ENCODE assay signal across 8 mouse cellular contexts in the genomic region with DNA sequence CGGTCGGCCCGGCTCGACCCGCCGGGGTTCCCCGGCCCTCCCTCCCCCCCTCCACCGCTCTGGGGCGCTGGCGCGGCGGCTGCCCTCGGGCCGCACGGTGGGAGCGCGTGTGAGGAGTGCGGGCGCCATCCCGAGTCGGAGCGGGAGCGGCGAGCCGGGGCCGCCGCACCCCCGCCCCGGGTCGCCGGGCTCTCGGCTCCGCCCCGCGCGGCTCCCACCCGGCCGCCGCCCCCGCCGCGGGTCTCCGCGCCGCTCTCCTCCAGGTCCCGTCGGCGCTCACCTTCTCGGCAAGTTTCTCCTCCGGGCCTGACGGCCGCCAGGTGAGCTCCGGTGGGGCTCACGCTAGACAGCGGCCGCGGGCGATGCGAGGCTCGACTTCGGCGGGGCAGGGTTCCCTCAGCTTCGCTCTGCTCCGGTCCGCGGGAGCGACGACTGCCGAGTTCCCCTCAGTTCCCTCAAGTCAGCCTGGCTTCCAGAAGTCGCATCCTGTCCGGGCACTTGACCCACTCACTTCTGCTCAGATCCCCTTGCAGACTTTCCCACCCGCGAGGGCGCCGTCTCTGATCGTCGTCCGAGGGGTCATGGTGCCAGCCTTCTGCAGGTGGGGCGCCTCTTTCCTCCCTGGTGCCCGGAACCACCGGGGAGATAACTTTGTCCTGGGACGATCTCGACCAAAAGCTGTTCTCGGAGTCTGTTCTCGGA. TPM values are rescaled to one million over a fixed set of nuclear protein-coding genes. Genes with fewer than 3 reads are reported as not detected.
DNase-seq lines count a peak whose midpoint lies in the region; ATAC-seq lines count a peak whose summit lies in the region.

No protein-coding gene starts in this region.

- H3K36me3 ChIP-seq in embryonic facial prominence, embryonic 15.5 days, result no peaks in the 10 kb centered on the region
- no peaks in the 10 kb centered on the region for H3K36me3 ChIP-seq in midbrain, embryonic 15.5 days (replicated peaks)
- no peaks in the 10 kb centered on the region for H3K36me3 ChIP-seq in stomach, embryonic 16.5 days (ENCODE audit: control insufficient read depth, insufficient read depth, low read length)

- no peaks in the 10 kb centered on the region for H3K9me3 ChIP-seq in embryonic facial prominence, embryonic 15.5 days (replicated peaks)
- no peaks in the 10 kb centered on the region for H3K9me3 ChIP-seq in midbrain, embryonic 15.5 days
- no peaks in the 10 kb centered on the region for H3K9me3 ChIP-seq in stomach, embryonic 16.5 days (replicated peaks; ENCODE audit: control insufficient read depth, low read length)

- ATAC-seq in embryonic facial prominence, embryonic 15.5 days (ENCODE audit: insufficient number of reproducible peaks, low FRiP score, low TSS enrichment, low read depth), result peak; percentile 85
- ATAC-seq in midbrain, embryonic 15.5 days (replicated peaks), result peak; percentile 89
- ATAC-seq in stomach, embryonic 16.5 days (ENCODE audit: insufficient read depth, low FRiP score), result peak; percentile 84

- peak overlapping the region; percentile 87 for H3K4me3 ChIP-seq in embryonic facial prominence, embryonic 15.5 days (replicated peaks)
- H3K4me3 ChIP-seq in midbrain, embryonic 15.5 days, result peak overlapping the region; percentile 63
- H3K4me3 ChIP-seq in stomach, embryonic 16.5 days (replicated peaks; ENCODE audit: low read length), result peak overlapping the region; percentile 91

- peak overlapping the region; percentile 86 for H3K4me2 ChIP-seq in embryonic facial prominence, embryonic 15.5 days (replicated peaks)
- peak overlapping the region; percentile 78 for H3K4me2 ChIP-seq in midbrain, embryonic 15.5 days
- H3K4me2 ChIP-seq in stomach, embryonic 16.5 days (ENCODE audit: low read depth, low read length), result peak overlapping the region; percentile 87

- DNase-seq in adrenal gland, postnatal 14 days, result peak; percentile 55
- DNase-seq in adrenal gland, adult 2 months, result no peak
- DNase-seq in T-cell, adult 2 months (ENCODE audit: low spot score), result peak; percentile 22
- DNase-seq in heart, postnatal 25 days (ENCODE audit: low spot score), result peak; percentile 19
- peak; percentile 56 for DNase-seq in liver

- peaks cover 4% of the 10 kb centered on the region for H3K4me1 ChIP-seq in embryonic facial prominence, embryonic 15.5 days
- H3K4me1 ChIP-seq in midbrain, embryonic 15.5 days, result peaks cover 5% of the 10 kb centered on the region; the same call in 1 of the 2 replicates
- H3K4me1 ChIP-seq in stomach, embryonic 16.5 days (ENCODE audit: control insufficient read depth, insufficient read depth, low read length), result peaks cover 17% of the 10 kb centered on the region

- under 1% methylated on average over 67 of the region's 85 CpGs for WGBS in embryonic facial prominence, embryonic 15.5 days
- under 1% methylated on average over 60 of the region's 85 CpGs for whole genome bisulfite sequencing in midbrain, embryonic 15.5 days
- WGBS in stomach, embryonic 16.5 days, result under 1% methylated on average over 68 of the region's 85 CpGs

- intact Hi-C loops in heart, postnatal 25 days (cut with DNase I), result loop anchor here (5.0 to 10.0 kb wide), 3 partner anchors 78 to 436 kb away; a partner anchor contains a TSS

- H3K9ac ChIP-seq in embryonic facial prominence, embryonic 15.5 days, result peak overlapping the region; percentile 77
- H3K9ac ChIP-seq in midbrain, embryonic 15.5 days, result peak overlapping the region; percentile 60
- peak overlapping the region; percentile 96 for H3K9ac ChIP-seq in stomach, embryonic 16.5 days (ENCODE audit: low read length)

- peak overlapping the region; percentile 80 for H3K27ac ChIP-seq in embryonic facial prominence, embryonic 15.5 days (replicated peaks)
- H3K27ac ChIP-seq in midbrain, embryonic 15.5 days, result no peak overlapping the region
- peak overlapping the region; percentile 90 for H3K27ac ChIP-seq in stomach, embryonic 16.5 days (ENCODE audit: low read length)

- no peaks in the 10 kb centered on the region for H3K27me3 ChIP-seq in embryonic facial prominence, embryonic 15.5 days
- H3K27me3 ChIP-seq in midbrain, embryonic 15.5 days (replicated peaks), result no peaks in the 10 kb centered on the region
- no peaks in the 10 kb centered on the region for H3K27me3 ChIP-seq in stomach, embryonic 16.5 days (ENCODE audit: control insufficient read depth, insufficient read depth, low read length)

RNA-seq across cellular contexts. Expression of a gene that starts 0.5 kb away (rescaled TPM):
- total RNA-seq in adrenal gland, postnatal 14 days (2021), result 58.2 and 64.4 TPM in 2 replicates
- total RNA-seq in adrenal gland, adult 2 months (2021), result 10 to 100 TPM; 76.6 to 77.6 TPM
- 3.3 and 3.4 TPM in 2 replicates for polyA plus RNA-seq in adrenal gland, adult 2 months (2012; rRNA removed)
- 36.3 and 42.8 TPM in 2 replicates for polyA plus RNA-seq in embryonic facial prominence, embryonic 15.5 days (2015; fragmentation: Nextera tagmentation; extraction: Ambion mirVana)
- 10 to 100 TPM; 42.6 to 47.6 TPM for total RNA-seq in heart, postnatal 25 days (2021)
- polyA plus RNA-seq in midbrain, embryonic 15.5 days (2015; fragmentation: Nextera tagmentation; extraction: Ambion mirVana), result 58.0 and 61.0 TPM in 2 replicates
- polyA plus RNA-seq in stomach, embryonic 16.5 days (2015; fragmentation: Nextera tagmentation; extraction: Ambion mirVana), result 40.3 and 41.8 TPM in 2 replicates

RNA-seq across cellular contexts. Expression of a gene that starts 46.3 kb away (rescaled TPM):
- total RNA-seq in adrenal gland, postnatal 14 days (2021), result 1.5 TPM in 2 replicates
- total RNA-seq in adrenal gland, adult 2 months (2021), result 1 to 10 TPM in 1 of 2 experiments, under 1 TPM in 1; 0.24 to 1.5 TPM
- polyA plus RNA-seq in adrenal gland, adult 2 months (2012; rRNA removed), result not detected in 2 replicates
- 0.60 and 0.65 TPM in 2 replicates for polyA plus RNA-seq in embryonic facial prominence, embryonic 15.5 days (2015; fragmentation: Nextera tagmentation; extraction: Ambion mirVana)
- total RNA-seq in heart, postnatal 25 days (2021), result under 1 TPM in 1 of 2 experiments, not detected in 1; 0.59 TPM
- 0.18 and 0.40 TPM in 2 replicates for polyA plus RNA-seq in midbrain, embryonic 15.5 days (2015; fragmentation: Nextera tagmentation; extraction: Ambion mirVana)
- polyA plus RNA-seq in stomach, embryonic 16.5 days (2015; fragmentation: Nextera tagmentation; extraction: Ambion mirVana), result 0.37 TPM in 2 replicates
